Mouse (Mus musculus): ENCODE measurements around the gene Ifnl3. TPM values are rescaled to one million over a fixed set of nuclear protein-coding genes. Genes with fewer than 3 reads are reported as not detected.

The Ifnl3 gene
- total RNA-seq, 1 experiment, result not detected

DNA sequence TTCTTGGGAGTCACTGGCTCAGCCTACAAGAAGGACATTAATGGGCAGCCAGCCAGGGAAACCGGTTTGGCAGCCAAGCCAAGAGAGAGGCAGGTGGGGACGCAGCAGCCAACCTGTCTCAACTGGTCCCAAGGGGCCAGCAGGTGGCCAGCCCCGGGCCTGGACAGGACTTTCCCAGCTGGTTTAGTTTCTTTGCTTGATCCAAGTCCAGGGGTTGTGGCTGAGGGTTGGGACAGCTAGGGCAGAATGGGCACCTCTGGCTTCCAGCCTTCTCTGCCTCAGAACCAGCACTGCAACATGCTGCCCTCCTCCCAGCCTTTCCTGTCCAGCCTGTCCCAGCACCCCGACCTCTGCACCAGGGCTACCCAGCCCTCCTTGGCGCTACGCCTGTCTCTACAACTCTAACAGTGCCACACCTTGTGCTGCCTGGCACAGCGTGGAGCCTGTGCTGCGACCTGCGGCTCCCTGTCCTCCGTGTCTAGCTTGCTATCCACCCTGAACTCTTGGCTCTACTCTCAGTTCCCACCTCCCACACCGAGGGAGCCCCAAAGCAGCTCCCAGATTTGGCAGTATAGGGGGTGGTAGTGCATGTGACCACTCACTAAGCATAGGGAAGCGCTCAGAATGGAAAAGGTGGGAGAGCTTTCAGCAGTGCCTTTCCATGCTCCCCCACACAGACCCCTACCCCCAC is 47.8 kb downstream of the Ifnl3 start:
- in situ Hi-C loops (cut with MboI; ENCODE audit: low sequenced_read_pairs in 2 of 2, unreplicated experiment in 2 of 2), result no loop called here
- no peak overlapping the region for H3K9ac ChIP-seq (ENCODE audit: insufficient read depth, low read depth, low read length, poor library complexity, severe bottlenecking)
- TF ChIP-seq MAFK (IDR thresholded peaks at IDR 0.05; ENCODE audit: insufficient read depth, low read depth, low read length) (no peak), CHD2 (IDR thresholded peaks at IDR 0.05; ENCODE audit: low read depth, low read length) (no peak), ZNF384 (IDR thresholded peaks at IDR 0.05; ENCODE audit: low read depth, low read length) (no peak), ZC3H11A (IDR thresholded peaks at IDR 0.05; ENCODE audit: borderline replicate concordance, low read depth, low read length) (no peak), HCFC1 (IDR thresholded peaks at IDR 0.05; ENCODE audit: borderline replicate concordance, insufficient read depth, low read length) (no peak)
- H3K27ac ChIP-seq (ENCODE audit: insufficient read depth, low read depth, low read length, poor library complexity, severe bottlenecking), result no peak overlapping the region
- no peaks in the 10 kb centered on the region for H3K9me3 ChIP-seq (ENCODE audit: control insufficient read depth, insufficient read depth, low read depth, low read length)
- peaks cover 29% of the 10 kb centered on the region for H3K36me3 ChIP-seq (ENCODE audit: control insufficient read depth, insufficient read depth, low read length, poor library complexity, severe bottlenecking)
- H3K4me3 ChIP-seq (ENCODE audit: insufficient read depth in 1 of 2, low read depth in 1 of 2, low read length in 2 of 2, poor library complexity in 1 of 2, severe bottlenecking in 1 of 2), result no peak overlapping the region
- DNase-seq (ENCODE audit: low read depth, low spot score), result no peak
- peaks cover 14 to 35% of the 10 kb centered on the region in 2 experiments; a peak in 3 of 4 replicates for H3K4me1 ChIP-seq (ENCODE audit: control insufficient read depth in 2 of 2, insufficient read depth in 2 of 2, low read length in 2 of 2, poor library complexity in 1 of 2)

GRCm38 (mm10) chr7:28570982-28571682 is 48.5 kb downstream of the Ifnl3 start:
- no peak overlapping the region; the same call in 1 of the 2 replicates for H3K9ac ChIP-seq (ENCODE audit: insufficient read depth, low read depth, low read length, poor library complexity, severe bottlenecking)
- no peaks in the 10 kb centered on the region for H3K9me3 ChIP-seq (ENCODE audit: control insufficient read depth, insufficient read depth, low read depth, low read length)
- H3K27ac ChIP-seq (ENCODE audit: insufficient read depth, low read depth, low read length, poor library complexity, severe bottlenecking), result no peak overlapping the region
- peaks cover 26% of the 10 kb centered on the region for H3K36me3 ChIP-seq (ENCODE audit: control insufficient read depth, insufficient read depth, low read length, poor library complexity, severe bottlenecking)
- in situ Hi-C loops (cut with MboI; ENCODE audit: low sequenced_read_pairs in 2 of 2, unreplicated experiment in 2 of 2), result no loop called here
- no peak for DNase-seq (ENCODE audit: low read depth, low spot score)
- H3K4me3 ChIP-seq (ENCODE audit: insufficient read depth in 1 of 2, low read depth in 1 of 2, low read length in 2 of 2, poor library complexity in 1 of 2, severe bottlenecking in 1 of 2), result no peak overlapping the region
- H3K4me1 ChIP-seq (ENCODE audit: control insufficient read depth in 2 of 2, insufficient read depth in 2 of 2, low read length in 2 of 2, poor library complexity in 1 of 2), result peaks cover 16 to 41% of the 10 kb centered on the region in 2 experiments; a peak in 3 of 4 replicates
- no peak for TF ChIP-seq HCFC1 (IDR thresholded peaks at IDR 0.05; ENCODE audit: borderline replicate concordance, insufficient read depth, low read length)
- no peak for TF ChIP-seq MAFK (IDR thresholded peaks at IDR 0.05; ENCODE audit: insufficient read depth, low read depth, low read length)
- TF ChIP-seq ZC3H11A (IDR thresholded peaks at IDR 0.05; ENCODE audit: borderline replicate concordance, low read depth, low read length), result no peak
- TF ChIP-seq ZNF384 (IDR thresholded peaks at IDR 0.05; ENCODE audit: low read depth, low read length), result no peak
- TF ChIP-seq CHD2 (IDR thresholded peaks at IDR 0.05; ENCODE audit: low read depth, low read length), result no peak

- Histone ChIP-seq H3K4me3 (ENCODE audit: insufficient read depth in 1 of 2, low read depth in 1 of 2, low read length in 2 of 2, poor library complexity in 1 of 2, severe bottlenecking in 1 of 2) (no peak overlapping the region), H3K4me1 (ENCODE audit: control insufficient read depth in 2 of 2, insufficient read depth in 2 of 2, low read length in 2 of 2, poor library complexity in 1 of 2) (peaks cover 20 to 56% of the 10 kb centered on the region in 2 experiments; a peak in 3 of 4 replicates), H3K27ac (ENCODE audit: insufficient read depth, low read depth, low read length, poor library complexity, severe bottlenecking) (no peak overlapping the region), H3K9ac (ENCODE audit: insufficient read depth, low read depth, low read length, poor library complexity, severe bottlenecking) (no peak overlapping the region), H3K9me3 (ENCODE audit: control insufficient read depth, insufficient read depth, low read depth, low read length) (no peaks in the 10 kb centered on the region), H3K36me3 (ENCODE audit: control insufficient read depth, insufficient read depth, low read length, poor library complexity, severe bottlenecking) (peaks cover 12% of the 10 kb centered on the region)
- DNase-seq (ENCODE audit: low read depth, low spot score), result no peak
- in situ Hi-C loops (cut with MboI; ENCODE audit: low sequenced_read_pairs in 2 of 2, unreplicated experiment in 2 of 2), result no loop called here
- TF ChIP-seq MAFK (IDR thresholded peaks at IDR 0.05; ENCODE audit: insufficient read depth, low read depth, low read length), result no peak
- TF ChIP-seq ZNF384 (IDR thresholded peaks at IDR 0.05; ENCODE audit: low read depth, low read length), result no peak
- no peak for TF ChIP-seq CHD2 (IDR thresholded peaks at IDR 0.05; ENCODE audit: low read depth, low read length)
- no peak for TF ChIP-seq HCFC1 (IDR thresholded peaks at IDR 0.05; ENCODE audit: borderline replicate concordance, insufficient read depth, low read length)
- TF ChIP-seq ZC3H11A (IDR thresholded peaks at IDR 0.05; ENCODE audit: borderline replicate concordance, low read depth, low read length), result no peak
These were observed 50.1 kb downstream of the Ifnl3 start for GRCm38 (mm10) chr7:28572689-28573088.

DNA sequence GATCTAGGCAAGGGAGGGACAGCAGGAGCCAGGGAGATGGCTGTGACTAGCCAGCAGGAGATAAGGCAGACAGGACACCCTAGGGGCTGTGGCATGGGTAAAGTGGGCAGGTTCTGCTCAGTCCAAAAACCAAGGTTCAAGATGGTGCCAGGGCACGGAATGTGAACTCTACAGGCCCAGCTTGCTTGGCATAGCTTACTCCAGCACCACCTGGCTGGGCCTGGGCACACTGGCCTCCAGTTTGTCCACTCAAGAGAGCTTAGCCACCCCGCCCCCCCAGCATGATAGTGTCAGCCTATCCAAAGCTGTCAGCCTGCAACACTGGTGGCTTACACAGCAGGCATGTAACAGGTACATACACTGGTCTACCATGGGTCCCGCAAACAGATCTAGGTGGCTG is 50.6 kb downstream of the Ifnl3 start:
- no peak for DNase-seq (ENCODE audit: low read depth, low spot score)
- TF ChIP-seq MAFK (IDR thresholded peaks at IDR 0.05; ENCODE audit: insufficient read depth, low read depth, low read length), result no peak
- TF ChIP-seq ZNF384 (IDR thresholded peaks at IDR 0.05; ENCODE audit: low read depth, low read length), result no peak
- no peak for TF ChIP-seq ZC3H11A (IDR thresholded peaks at IDR 0.05; ENCODE audit: borderline replicate concordance, low read depth, low read length)
- TF ChIP-seq HCFC1 (IDR thresholded peaks at IDR 0.05; ENCODE audit: borderline replicate concordance, insufficient read depth, low read length), result no peak
- no peak for TF ChIP-seq CHD2 (IDR thresholded peaks at IDR 0.05; ENCODE audit: low read depth, low read length)
- no peaks in the 10 kb centered on the region for H3K9me3 ChIP-seq (ENCODE audit: control insufficient read depth, insufficient read depth, low read depth, low read length)
- H3K27ac ChIP-seq (ENCODE audit: insufficient read depth, low read depth, low read length, poor library complexity, severe bottlenecking), result no peak overlapping the region
- in situ Hi-C loops (cut with MboI; ENCODE audit: low sequenced_read_pairs in 2 of 2, unreplicated experiment in 2 of 2), result no loop called here
- H3K4me3 ChIP-seq (ENCODE audit: insufficient read depth in 1 of 2, low read depth in 1 of 2, low read length in 2 of 2, poor library complexity in 1 of 2, severe bottlenecking in 1 of 2), result no peak overlapping the region
- H3K36me3 ChIP-seq (ENCODE audit: control insufficient read depth, insufficient read depth, low read length, poor library complexity, severe bottlenecking), result peaks cover 7% of the 10 kb centered on the region; the same call in 1 of the 2 replicates
- H3K4me1 ChIP-seq (ENCODE audit: control insufficient read depth in 2 of 2, insufficient read depth in 2 of 2, low read length in 2 of 2, poor library complexity in 1 of 2), result peaks cover 20 to 61% of the 10 kb centered on the region in 2 experiments; a peak in 3 of 4 replicates
- no peak overlapping the region for H3K9ac ChIP-seq (ENCODE audit: insufficient read depth, low read depth, low read length, poor library complexity, severe bottlenecking)

Other genes starting within 250 kb of the Ifnl3 start
- gene Eid2b, start 245.1 kb upstream of the Ifnl3 start, total RNA-seq (2012; rRNA removed), result 4.3 and 4.6 TPM in 2 replicates
- 0.16 and 0.58 TPM in 2 replicates for gene Selenov, start 231.7 kb upstream of the Ifnl3 start, total RNA-seq (2012; rRNA removed)
- gene Dll3, start 220.6 kb upstream of the Ifnl3 start, total RNA-seq (2012; rRNA removed), result 4.1 and 17.4 TPM in 2 replicates
- gene Timm50, start 210.8 kb upstream of the Ifnl3 start, total RNA-seq (2012; rRNA removed), result 124 and 159 TPM in 2 replicates
- 83.7 and 87.8 TPM in 2 replicates for gene Supt5, start 184.1 kb upstream of the Ifnl3 start, total RNA-seq (2012; rRNA removed)
- 1,678 and 1,740 TPM in 2 replicates for gene Rps16, start 172.2 kb upstream of the Ifnl3 start, total RNA-seq (2012; rRNA removed)
- gene Plekhg2, start 150.2 kb upstream of the Ifnl3 start, total RNA-seq (2012; rRNA removed), result 15.0 TPM in 2 replicates
- gene Zfp36, start 142.6 kb upstream of the Ifnl3 start, total RNA-seq (2012; rRNA removed), result 3.9 and 5.0 TPM in 2 replicates
- 34.8 and 50.8 TPM in 2 replicates for gene Med29, start 130.1 kb upstream of the Ifnl3 start, total RNA-seq (2012; rRNA removed)
- 74.5 and 83.9 TPM in 2 replicates for gene Paf1, start 129.9 kb upstream of the Ifnl3 start, total RNA-seq (2012; rRNA removed)
- gene Gmfg, start 85.4 kb upstream of the Ifnl3 start, total RNA-seq (2012; rRNA removed), result 12.7 and 17.2 TPM in 2 replicates
- gene Lrfn1, start 70.9 kb upstream of the Ifnl3 start, total RNA-seq (2012; rRNA removed), result 17.1 and 32.6 TPM in 2 replicates
- gene Ifnl2, start 12.4 kb upstream of the Ifnl3 start, total RNA-seq (2012; rRNA removed), result not detected in 2 replicates
- not detected in 2 replicates for gene Sycn, start 18.0 kb downstream of the Ifnl3 start, total RNA-seq (2012; rRNA removed)
- gene Nccrp1, start 24.4 kb downstream of the Ifnl3 start, total RNA-seq (2012; rRNA removed), result 0.18 and 0.32 TPM in 2 replicates
- 26.9 and 30.3 TPM in 2 replicates for gene Samd4b, start 75.3 kb downstream of the Ifnl3 start, total RNA-seq (2012; rRNA removed)
- 31.9 and 32.2 TPM in 2 replicates for gene Pak4, start 75.3 kb downstream of the Ifnl3 start, total RNA-seq (2012; rRNA removed)
- 1.6 and 2.5 TPM in 2 replicates for gene Acp7, start 108.5 kb downstream of the Ifnl3 start, total RNA-seq (2012; rRNA removed)
- gene Fbxo27, start 170.0 kb downstream of the Ifnl3 start, total RNA-seq (2012; rRNA removed), result 5.8 and 5.9 TPM in 2 replicates
- gene Fbxo17, start 194.0 kb downstream of the Ifnl3 start, total RNA-seq (2012; rRNA removed), result 5.9 and 6.6 TPM in 2 replicates
- gene Mrps12, start 219.0 kb downstream of the Ifnl3 start, total RNA-seq (2012; rRNA removed), result 102 and 105 TPM in 2 replicates
- 25.2 and 27.9 TPM in 2 replicates for gene Sars2, start 219.2 kb downstream of the Ifnl3 start, total RNA-seq (2012; rRNA removed)
- not detected in 2 replicates for gene Ccer2, start 233.3 kb downstream of the Ifnl3 start, total RNA-seq (2012; rRNA removed)
- gene Sirt2, start 243.9 kb downstream of the Ifnl3 start, total RNA-seq (2012; rRNA removed), result 11.7 and 14.8 TPM in 2 replicates
- 17.7 and 20.1 TPM in 2 replicates for gene Nfkbib, start 244.7 kb downstream of the Ifnl3 start, total RNA-seq (2012; rRNA removed)

Data from ES-E14 (cell line).